Mouse (Mus musculus) left cerebral cortex, adult 2 months (tissue): Measurements from ENCODE around the gene Sh3bp5. TPM values are rescaled to one million over a fixed set of nuclear protein-coding genes. Genes with fewer than 3 reads are reported as not detected.
A peak's percentile ranks its signal among the peaks of the same experiment; 100 is the strongest.

ENCODE experiments used
- DNase-seq, 2 experiments: peaks; one replicate each; pipeline ENCODE4 v3.0.0; 2021 to 2022; ENCODE audit warnings: low spot score in 2 of 2, mixed read lengths in 1 of 2; ENCODE audit errors: extremely low spot score in 1 of 2
- H3K27ac ChIP-seq: fragments of 200-600 bp; 2 replicates; pipeline ENCODE4 v1.8.1; 2022
- H3K4me3 ChIP-seq: fragments of 200-600 bp; 2 replicates; pipeline ENCODE4 v1.8.1; 2022
- CTCF ChIP-seq: fragments of 200-600 bp; IDR thresholded peaks from 2 replicates; pipeline ENCODE4 v1.8.1; 2022; ENCODE audit warnings: antibody characterized with exemption, mild to moderate bottlenecking, moderate library complexity
- intact Hi-C: fragments of 180-260 bp; cut with DNase I; formaldehyde crosslinking; loops from one replicate; pipeline ENCODE4 v1.15.1; 2025
- total RNA-seq, 2 experiments: library from RNA; stranded (reverse); gene quantifications; 2 replicates each; pipeline ENCODE4 v1.2.3; 2021

Gene Sh3bp5
- total RNA-seq, 2 experiments from 2014 or later, result 63.5 to 65.4 TPM

- intact Hi-C loops, result no loop called here
- Histone ChIP-seq H3K27ac (peak overlapping the region; percentile 53), H3K4me3 (no peak overlapping the region)
- no peak for TF ChIP-seq CTCF
- no peak for DNase-seq
Observed at GRCm38 (mm10) chr14:31397791-31398595, 37.9 kb downstream of the Sh3bp5 start.

GRCm38 (mm10) chr14:31397353-31397752 is 38.5 kb downstream of the Sh3bp5 start:
- intact Hi-C loops, result no loop called here
- H3K27ac ChIP-seq, result peak overlapping the region; percentile 53
- DNase-seq, result no peak
- no peak for TF ChIP-seq CTCF
- no peak overlapping the region for H3K4me3 ChIP-seq

GRCm38 (mm10) chr14:31396428-31396827 is 39.5 kb downstream of the Sh3bp5 start:
- DNase-seq, result no peak
- H3K4me3 ChIP-seq, result no peak overlapping the region
- intact Hi-C loops, result no loop called here
- TF ChIP-seq CTCF, result no peak
- peak overlapping the region; percentile 32 for H3K27ac ChIP-seq

GRCm38 (mm10) chr14:31395629-31396199 is 40.2 kb downstream of the Sh3bp5 start:
- intact Hi-C loops, result no loop called here
- H3K27ac ChIP-seq, result peak overlapping the region; percentile 75
- DNase-seq, result no peak
- TF ChIP-seq CTCF, result no peak
- no peak overlapping the region for H3K4me3 ChIP-seq

- intact Hi-C loops, result no loop called here
- TF ChIP-seq CTCF, result no peak; the same call in 1 of the 2 replicates
- H3K27ac ChIP-seq, result peak overlapping the region; percentile 75
- no peak overlapping the region for H3K4me3 ChIP-seq
- no peak for DNase-seq
Observed at GRCm38 (mm10) chr14:31394822-31395532, 40.9 kb downstream of the Sh3bp5 start.

GRCm38 (mm10) chr14:31393936-31394630 is 41.8 kb downstream of the Sh3bp5 start:
- Histone ChIP-seq H3K27ac (peak overlapping the region; percentile 83), H3K4me3 (no peak overlapping the region)
- intact Hi-C loops, result loop anchor here (2.0 kb wide), 1 partner anchor 17 kb away; no protein-coding TSS in a partner anchor
- DNase-seq, result no peak
- TF ChIP-seq CTCF, result no peak

- no peak for DNase-seq
- Histone ChIP-seq H3K4me3 (no peak overlapping the region), H3K27ac (peak overlapping the region; percentile 83)
- no peak for TF ChIP-seq CTCF
- intact Hi-C loops, result loop anchor here (2.0 kb wide), 1 partner anchor 17 kb away; no protein-coding TSS in a partner anchor
Observed at GRCm38 (mm10) chr14:31393546-31393890, 42.4 kb downstream of the Sh3bp5 start.

- no peak overlapping the region for H3K4me3 ChIP-seq
- H3K27ac ChIP-seq, result peak overlapping the region; percentile 83
- intact Hi-C loops, result loop anchor here (2.0 kb wide), 1 partner anchor 18 kb away; no protein-coding TSS in a partner anchor
- TF ChIP-seq CTCF, result no peak
- peak in 1 of 2 experiments; percentile 69 for DNase-seq
Observed at GRCm38 (mm10) chr14:31392873-31393545, 42.9 kb downstream of the Sh3bp5 start.

GRCm38 (mm10) chr14:31392300-31392699 is 43.6 kb downstream of the Sh3bp5 start:
- no peak overlapping the region for H3K4me3 ChIP-seq
- intact Hi-C loops, result loop anchor here (2.0 kb wide), 1 partner anchor 19 kb away; no protein-coding TSS in a partner anchor
- no peak for TF ChIP-seq CTCF
- H3K27ac ChIP-seq, result peak overlapping the region; percentile 83
- DNase-seq, result no peak

GRCm38 (mm10) chr14:31389421-31390147 is 46.3 kb downstream of the Sh3bp5 start:
- no peak overlapping the region; the same call in 1 of the 2 replicates for H3K27ac ChIP-seq
- no peak for DNase-seq
- no peak for TF ChIP-seq CTCF
- H3K4me3 ChIP-seq, result no peak overlapping the region
- intact Hi-C loops, result no loop called here
